12 mouse cellular contexts compared by ENCODE assay signal in the genomic region with DNA sequence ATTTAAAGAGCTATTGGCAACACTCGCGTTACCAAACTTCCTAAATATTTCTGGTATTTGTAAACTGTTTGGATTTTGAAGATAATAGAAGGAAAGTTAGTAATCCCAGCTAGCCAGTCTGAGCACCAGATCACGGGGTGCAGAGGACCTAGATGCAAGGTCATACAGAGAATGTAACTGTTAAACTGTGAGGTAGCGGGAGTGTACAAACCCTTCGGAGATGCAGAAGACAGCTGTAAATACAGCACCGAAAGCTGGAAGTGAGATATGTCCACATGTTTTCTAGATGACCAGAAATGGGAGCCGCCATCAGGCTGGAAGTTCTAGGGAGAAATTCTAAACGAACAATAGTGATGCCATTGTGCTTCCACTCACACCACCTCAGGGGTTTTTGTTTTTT.
"Had no signal": no experiment of that assay in that cellular context is flagged by ENCODE, and none has a peak within 500 bp of the region (broad histone marks: within the 10 kb centered on the region; RNA-seq: fewer than 3 reads in every experiment).

No protein-coding gene starts in this region.

- DNase-seq: liver, embryonic 13.5 days; liver, postnatal 0 days; right cerebral cortex, postnatal 14 days; thymus, postnatal 4 days had no signal

- H3K4me3 ChIP-seq: left cerebral cortex, adult 2 months; limb, embryonic 10.5 days; liver, embryonic 13.5 days; megakaryocyte, embryonic 14.5 days; midbrain, embryonic 15.5 days; neural tube, embryonic 13.5 days had no signal

- H3K4me2 ChIP-seq: hindbrain, embryonic 14.5 days; liver, embryonic 13.5 days; midbrain, embryonic 11.5 days; midbrain, embryonic 15.5 days; neural tube, embryonic 13.5 days had no signal

- H3K9me3 ChIP-seq: limb, embryonic 10.5 days; liver, embryonic 13.5 days; megakaryocyte, embryonic 14.5 days; midbrain, embryonic 15.5 days; neural tube, embryonic 13.5 days had no signal

- H3K9ac ChIP-seq: hindbrain, embryonic 14.5 days; liver, embryonic 13.5 days; liver, postnatal 0 days; midbrain, embryonic 15.5 days; neural tube, embryonic 13.5 days had no signal

- H3K27ac ChIP-seq: left cerebral cortex, adult 2 months; limb, embryonic 10.5 days; liver, embryonic 13.5 days; macrophage; midbrain, embryonic 15.5 days; neural tube, embryonic 13.5 days had no signal

- H3K36me3 ChIP-seq: limb, embryonic 10.5 days; liver, embryonic 13.5 days; midbrain, embryonic 15.5 days; neural tube, embryonic 13.5 days had no signal

- H3K27me3 ChIP-seq: liver, embryonic 13.5 days; midbrain, embryonic 15.5 days; neural tube, embryonic 13.5 days had no signal

- H3K4me1 ChIP-seq: liver, embryonic 13.5 days; midbrain, embryonic 15.5 days had no signal

- ATAC-seq: liver, postnatal 0 days; midbrain, embryonic 15.5 days had no signal
